ENCODE assay signal across 8 mouse cellular contexts in genomic region chr2:151008939-151009509, GRCm38 (mm10). TPM values are rescaled to one million over a fixed set of nuclear protein-coding genes. Genes with fewer than 3 reads are reported as not detected.
DNase-seq lines count a peak whose midpoint lies in the region; ATAC-seq and TF ChIP-seq lines count a peak whose summit lies in the region.

No protein-coding gene starts in this region.

- peak; percentile 5 for DNase-seq in thymus, adult 2 months
- DNase-seq in thymus, adult 18-20 months: no peak
- DNase-seq in embryo, embryonic 11 days: peak; percentile 91
- peak; percentile 98 for DNase-seq in heart, adult 11 months
- DNase-seq in kidney, adult 11 months: peak; percentile 75
- peak; percentile 89 for DNase-seq in limb, embryonic 11.5 days (ENCODE audit: low spot score)
- DNase-seq in spleen, postnatal 10 days (ENCODE audit: low spot score in 2 of 2): peak; percentile 81 to 87

- TF ChIP-seq CTCF in thymus, adult 2 months (IDR thresholded peaks at IDR 0.05; ENCODE audit: borderline replicate concordance, control insufficient read depth, extremely low read depth, insufficient read depth, low read length, poor library complexity): no peak

- no peaks in the 10 kb centered on the region for H3K36me3 ChIP-seq in thymus, adult 2 months (ENCODE audit: control insufficient read depth, insufficient read depth, low read length)
- no peaks in the 10 kb centered on the region for H3K36me3 ChIP-seq in limb, embryonic 11.5 days (ENCODE audit: control insufficient read depth, insufficient read depth, low read length)
- H3K36me3 ChIP-seq in midbrain, embryonic 12.5 days: no peaks in the 10 kb centered on the region

- TF ChIP-seq POLR2A in thymus, adult 2 months (IDR thresholded peaks at IDR 0.05; ENCODE audit: control insufficient read depth, extremely low read depth, insufficient read depth, low read length, poor library complexity): no peak

- peak overlapping the region; percentile 77 for H3K4me2 ChIP-seq in limb, embryonic 11.5 days (ENCODE audit: low read depth, severe bottlenecking)
- peak overlapping the region; percentile 86 for H3K4me2 ChIP-seq in midbrain, embryonic 12.5 days (replicated peaks)

- no peaks in the 10 kb centered on the region for H3K9me3 ChIP-seq in limb, embryonic 11.5 days (ENCODE audit: control insufficient read depth, low read length)
- H3K9me3 ChIP-seq in midbrain, embryonic 12.5 days: no peaks in the 10 kb centered on the region

- H3K27ac ChIP-seq in thymus, adult 2 months (ENCODE audit: control insufficient read depth, insufficient read depth, low read length): no peak overlapping the region
- no peak overlapping the region for H3K27ac ChIP-seq in limb, embryonic 11.5 days (replicated peaks; ENCODE audit: low read depth, low read length)
- peak overlapping the region; percentile 72 for H3K27ac ChIP-seq in midbrain, embryonic 12.5 days (replicated peaks)

- WGBS in thymus, adult 2 months: 1% methylated on average over 57 of the region's 57 CpGs
- under 1% methylated on average over 53 of the region's 57 CpGs for WGBS in limb, embryonic 11.5 days
- under 1% methylated on average over 56 of the region's 57 CpGs for WGBS in midbrain, embryonic 12.5 days

- H3K27me3 ChIP-seq in thymus, adult 2 months (ENCODE audit: control insufficient read depth, insufficient read depth, low read length): peaks cover 14% of the 10 kb centered on the region; the same call in 1 of the 2 replicates
- H3K27me3 ChIP-seq in limb, embryonic 11.5 days (ENCODE audit: control insufficient read depth, insufficient read depth, low read length): no peaks in the 10 kb centered on the region
- H3K27me3 ChIP-seq in midbrain, embryonic 12.5 days: no peaks in the 10 kb centered on the region

- H3K4me1 ChIP-seq in thymus, adult 2 months (replicated peaks; ENCODE audit: control insufficient read depth, insufficient read depth, low read length): no peaks in the 10 kb centered on the region
- H3K4me1 ChIP-seq in limb, embryonic 11.5 days (ENCODE audit: control insufficient read depth, insufficient read depth, low read length): no peaks in the 10 kb centered on the region
- H3K4me1 ChIP-seq in midbrain, embryonic 12.5 days: peaks cover 16% of the 10 kb centered on the region

- peak; percentile 96 for ATAC-seq in limb, embryonic 11.5 days (ENCODE audit: insufficient number of reproducible peaks, low FRiP score, low TSS enrichment, low read depth)
- peak; percentile 96 for ATAC-seq in midbrain, embryonic 12.5 days (ENCODE audit: low FRiP score, low read depth)

- peak overlapping the region; percentile 35 for H3K4me3 ChIP-seq in thymus, adult 2 months (ENCODE audit: control insufficient read depth, insufficient read depth, low read length)
- peak overlapping the region; percentile 52 for H3K4me3 ChIP-seq in limb, embryonic 11.5 days (ENCODE audit: low read depth, low read length)
- peak overlapping the region; percentile 75 for H3K4me3 ChIP-seq in midbrain, embryonic 12.5 days

- peak overlapping the region; percentile 79 for H3K9ac ChIP-seq in limb, embryonic 11.5 days (ENCODE audit: low read length)
- peak overlapping the region; percentile 78 for H3K9ac ChIP-seq in midbrain, embryonic 12.5 days (replicated peaks)

RNA-seq across cellular contexts. Expression of gene Ninl, which starts 30.2 kb away (rescaled TPM):
- 0.40 and 0.46 TPM in 2 replicates for polyA plus RNA-seq in thymus, adult 2 months (2012; rRNA removed)
- 11.5 and 13.6 TPM in 2 replicates for polyA plus RNA-seq in limb, embryonic 11.5 days (2014; fragmentation: Nextera tagmentation; extraction: Ambion mirVana)
- 14.5 and 16.0 TPM in 2 replicates for polyA plus RNA-seq in midbrain, embryonic 12.5 days (2016; fragmentation: Nextera tagmentation; extraction: Ambion mirVana)

RNA-seq across cellular contexts. Expression of gene Nanp, which starts 30.2 kb away (rescaled TPM):
- 3.0 and 4.3 TPM in 2 replicates for polyA plus RNA-seq in thymus, adult 2 months (2012; rRNA removed)
- polyA plus RNA-seq in limb, embryonic 11.5 days (2014; fragmentation: Nextera tagmentation; extraction: Ambion mirVana): 50.1 and 53.5 TPM in 2 replicates
- 38.6 and 40.8 TPM in 2 replicates for polyA plus RNA-seq in midbrain, embryonic 12.5 days (2016; fragmentation: Nextera tagmentation; extraction: Ambion mirVana)

Comparison
In these comparisons a context has a peak if more than half of its experiments do, and no peak if none do; other contexts are left out.
1. DNase-seq: peak in thymus, adult 2 months (single experiment), embryo, embryonic 11 days (single experiment), heart, adult 11 months (single experiment), kidney, adult 11 months (single experiment), limb, embryonic 11.5 days (single experiment) and spleen, postnatal 10 days (2 of 2); none in thymus, adult 18-20 months (0 of 2).
2. Peak in every context shown above with its lines, with median percentiles within 50 percentile points of each other: H3K4me3 ChIP-seq.